Mouse (Mus musculus) splenic B cell, adult 2 months (primary cell): ENCODE data around the gene Stk32c.

ENCODE experiments used
- DNase-seq: peaks from one replicate; pipeline ENCODE4 v3.0.0-alpha.2; 2011; ENCODE audit warnings: low read depth, low spot score
- H3K27me3 ChIP-seq: 2 replicates; pipeline ENCODE4 v1.6.1; 2012; ENCODE audit warnings: mild to moderate bottlenecking, low read length, moderate library complexity, mixed read lengths; ENCODE audit not compliant: control insufficient read depth, poor library complexity, insufficient read depth, severe bottlenecking
- H3K36me3 ChIP-seq: 2 replicates; pipeline ENCODE4 v1.6.1; 2012; ENCODE audit warnings: mild to moderate bottlenecking, low read length, moderate library complexity, mixed read lengths; ENCODE audit not compliant: control insufficient read depth, poor library complexity, insufficient read depth, severe bottlenecking

Stk32c gene

DNA sequence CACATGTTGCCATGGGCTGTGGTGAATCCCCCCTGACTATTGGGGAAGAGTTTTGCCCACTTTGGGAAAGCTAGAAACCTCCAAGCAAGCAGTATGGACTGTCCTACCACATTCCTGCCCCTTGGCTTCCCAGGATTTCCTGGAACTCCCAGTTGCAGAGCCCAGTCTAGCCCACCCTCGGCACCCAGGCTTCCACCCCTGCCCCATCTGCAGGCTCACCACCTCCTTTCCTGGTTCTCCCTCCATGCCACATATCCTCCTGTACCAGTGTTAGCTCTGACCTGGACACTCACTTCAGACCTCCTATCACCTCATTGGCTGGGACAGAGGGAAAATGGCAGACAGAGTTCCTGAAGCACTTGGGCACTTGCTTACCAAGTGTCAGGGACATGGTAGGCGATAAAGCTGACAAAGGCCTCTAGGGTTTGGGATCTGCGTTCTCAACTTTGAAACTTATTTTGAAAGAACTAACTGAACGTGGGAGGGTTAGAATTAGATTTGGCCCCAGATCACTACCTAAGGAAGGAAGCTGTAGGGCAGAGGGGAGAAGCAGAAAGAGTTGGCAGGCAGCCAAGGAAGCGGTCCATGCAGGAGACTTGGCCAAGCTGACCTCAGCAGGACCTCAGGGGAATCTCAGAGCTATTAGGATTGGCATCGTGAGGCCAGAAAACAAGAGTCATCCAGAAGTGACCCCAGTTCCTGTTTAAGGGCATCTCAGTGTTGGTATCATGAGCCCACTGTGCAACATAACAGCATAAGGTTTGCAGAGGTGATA lies 5.7 kb upstream of the Stk32c start:
- DNase-seq: no peak
- no peaks in the 10 kb centered on the region for H3K36me3 ChIP-seq
- no peaks in the 10 kb centered on the region for H3K27me3 ChIP-seq

DNA sequence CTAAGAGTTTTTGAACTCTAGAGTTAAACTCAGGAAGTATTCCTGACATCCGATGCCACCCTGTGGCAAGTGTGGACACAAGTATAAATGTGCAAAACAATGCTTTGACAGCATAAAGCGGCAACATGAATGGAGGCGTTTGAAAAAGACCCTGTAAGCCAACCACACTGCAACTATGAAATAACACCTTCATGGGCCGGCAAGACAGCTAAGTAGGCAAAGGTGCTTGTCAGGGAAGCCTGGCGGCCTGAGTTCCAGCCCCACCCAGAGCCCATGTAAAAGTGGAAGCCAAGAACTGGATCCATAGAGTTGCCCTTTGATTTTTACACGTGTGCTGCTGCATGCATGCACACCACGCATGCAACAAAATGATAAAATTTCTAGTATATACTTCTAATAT lies 3.9 kb upstream of the Stk32c start:
- Histone ChIP-seq H3K27me3 (no peaks in the 10 kb centered on the region), H3K36me3 (no peaks in the 10 kb centered on the region)
- DNase-seq: no peak

DNA sequence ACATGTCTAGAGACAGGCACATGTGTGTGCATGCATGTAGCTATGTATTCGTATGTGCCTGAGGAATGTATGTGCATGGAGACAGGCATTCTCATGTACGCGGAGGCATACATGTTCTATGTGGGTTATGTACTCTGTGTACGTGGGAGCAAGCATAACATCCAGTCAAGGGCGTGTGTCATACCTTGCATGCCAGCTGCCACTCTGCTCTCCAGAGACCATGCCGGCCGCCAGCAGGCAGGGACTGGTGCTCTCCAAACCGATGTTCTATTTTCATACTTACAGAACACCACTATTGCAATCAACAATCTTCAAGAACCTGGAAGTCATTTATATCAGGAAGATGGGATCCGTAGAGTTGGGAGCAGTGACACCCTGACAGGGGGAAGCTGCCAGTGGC lies 3.4 kb upstream of the Stk32c start:
- Histone ChIP-seq H3K36me3 (no peaks in the 10 kb centered on the region), H3K27me3 (no peaks in the 10 kb centered on the region)
- no peak for DNase-seq

DNA sequence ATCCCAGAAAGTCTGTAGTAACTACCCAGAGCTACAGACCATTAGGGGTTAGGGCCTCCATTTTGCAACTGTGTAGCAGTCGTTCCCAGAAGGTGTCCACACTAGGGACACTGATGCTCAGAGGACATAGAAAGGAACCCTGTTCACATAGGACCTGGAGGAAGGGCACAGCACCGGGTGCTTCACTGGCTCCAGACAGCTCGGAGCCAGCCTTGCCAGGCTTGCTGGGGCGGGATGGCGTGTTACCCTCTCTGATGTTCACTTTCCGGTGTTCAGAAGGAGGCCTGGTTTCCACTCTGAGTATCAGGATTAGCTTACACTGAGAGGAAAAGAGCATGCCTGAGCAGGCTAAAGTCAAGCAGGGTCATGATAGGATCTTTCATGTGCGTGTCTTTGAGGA lies 2.8 kb upstream of the Stk32c start:
- H3K27me3 ChIP-seq: no peaks in the 10 kb centered on the region
- no peak for DNase-seq
- no peaks in the 10 kb centered on the region for H3K36me3 ChIP-seq

DNA sequence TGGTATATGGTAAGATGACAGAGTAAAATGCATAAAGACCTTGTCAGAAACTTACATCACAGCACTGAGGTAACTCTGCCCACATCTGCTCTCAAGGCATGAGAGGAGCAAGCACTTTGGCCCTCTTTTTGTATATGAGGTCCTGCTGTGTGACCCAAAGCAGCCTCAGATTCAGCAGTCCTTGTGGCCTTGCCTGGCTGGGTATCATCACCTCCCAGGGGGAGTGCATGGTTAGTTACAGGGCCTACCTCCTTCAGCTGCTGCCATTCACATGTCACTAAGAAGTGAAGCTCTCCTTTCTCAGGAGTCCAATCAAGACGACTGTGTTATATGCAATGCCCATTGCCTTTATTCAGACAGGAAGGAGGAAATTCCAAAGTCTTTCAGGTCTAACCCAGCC lies 2.4 kb upstream of the Stk32c start:
- H3K27me3 ChIP-seq: no peaks in the 10 kb centered on the region

DNA sequence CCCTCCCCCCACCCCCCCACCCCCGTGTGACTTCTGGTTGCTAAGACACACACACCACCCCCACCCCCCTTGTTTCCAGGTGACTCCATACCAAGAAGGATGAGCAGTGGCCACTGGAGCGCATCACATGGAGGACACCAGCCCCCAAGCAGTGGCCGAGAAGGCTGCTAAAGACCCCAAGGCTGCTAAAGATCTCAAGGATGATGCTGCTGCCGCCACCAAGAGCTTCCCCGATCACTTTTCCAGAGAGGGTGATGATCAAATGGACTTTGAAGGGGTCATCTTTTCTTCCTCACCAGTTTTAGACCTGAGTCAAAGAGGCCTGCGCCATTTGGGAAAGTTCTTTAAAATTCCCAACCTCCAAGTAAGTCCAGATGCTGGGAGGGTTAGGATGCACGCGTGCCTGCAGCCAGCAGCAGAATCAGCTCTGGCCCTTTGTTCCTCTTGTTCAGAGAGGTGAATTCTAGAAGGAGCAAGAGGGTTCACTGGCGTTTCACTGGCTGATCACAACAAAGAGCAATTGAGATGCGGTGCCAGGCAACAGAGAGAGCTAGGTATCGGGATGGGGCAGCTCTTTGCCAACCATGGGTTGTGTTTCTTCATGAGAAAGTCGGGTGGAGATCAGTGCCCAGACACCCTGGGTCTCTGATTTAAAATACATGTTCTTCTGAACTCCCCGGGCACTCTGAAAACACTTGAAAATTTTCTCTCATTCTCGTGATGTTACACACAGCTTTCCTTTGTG lies 1.7 kb upstream of the Stk32c start:
- Histone ChIP-seq H3K36me3 (no peaks in the 10 kb centered on the region), H3K27me3 (no peaks in the 10 kb centered on the region)
- no peak for DNase-seq

More for the DNA sequence above, 2.4 kb upstream of the Stk32c start:
- H3K36me3 ChIP-seq: no peaks in the 10 kb centered on the region
- no peak for DNase-seq

DNA sequence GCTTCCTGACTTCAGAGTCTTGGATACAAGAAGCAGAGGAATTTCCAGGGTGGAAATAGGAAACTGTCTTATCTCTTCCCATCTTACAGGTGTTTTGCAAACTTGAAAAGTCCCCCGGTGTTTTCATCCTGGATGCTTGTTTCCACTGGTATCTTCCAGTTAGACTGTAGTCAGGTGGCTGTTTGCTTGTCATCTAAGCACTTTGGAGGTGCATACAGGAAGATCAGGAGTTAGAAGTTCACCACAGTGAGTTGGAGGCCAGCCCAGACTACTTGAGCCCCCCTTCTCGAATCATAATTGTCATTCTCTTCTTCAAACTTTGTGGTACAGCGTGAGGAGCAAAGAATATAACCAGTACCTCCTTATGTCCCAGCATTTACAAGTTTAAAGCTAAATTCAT lies 1.1 kb upstream of the Stk32c start:
- Histone ChIP-seq H3K27me3 (no peaks in the 10 kb centered on the region), H3K36me3 (no peaks in the 10 kb centered on the region)
- no peak for DNase-seq

DNA sequence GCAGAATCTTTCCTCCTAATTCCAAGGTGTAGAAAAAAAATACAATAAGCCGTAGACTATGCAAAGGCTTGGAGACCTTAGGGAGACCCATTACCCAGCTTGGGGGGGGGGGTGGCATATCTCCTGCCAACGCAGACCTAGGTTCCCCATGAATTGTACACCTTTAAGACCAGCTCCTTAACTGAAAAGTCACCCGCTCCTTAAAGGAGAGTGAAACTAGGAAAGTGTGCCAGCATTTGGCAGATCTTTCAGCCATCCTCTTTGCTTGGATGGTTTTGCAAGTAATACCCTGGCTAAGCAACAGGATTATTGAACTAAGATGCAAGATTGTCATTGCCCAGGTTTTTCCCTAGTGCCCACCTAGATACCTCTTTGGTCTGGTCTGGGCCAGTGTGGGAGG lies 644 bp upstream of the Stk32c start:
- no peak for DNase-seq
- Histone ChIP-seq H3K27me3 (no peaks in the 10 kb centered on the region), H3K36me3 (no peaks in the 10 kb centered on the region)

DNA sequence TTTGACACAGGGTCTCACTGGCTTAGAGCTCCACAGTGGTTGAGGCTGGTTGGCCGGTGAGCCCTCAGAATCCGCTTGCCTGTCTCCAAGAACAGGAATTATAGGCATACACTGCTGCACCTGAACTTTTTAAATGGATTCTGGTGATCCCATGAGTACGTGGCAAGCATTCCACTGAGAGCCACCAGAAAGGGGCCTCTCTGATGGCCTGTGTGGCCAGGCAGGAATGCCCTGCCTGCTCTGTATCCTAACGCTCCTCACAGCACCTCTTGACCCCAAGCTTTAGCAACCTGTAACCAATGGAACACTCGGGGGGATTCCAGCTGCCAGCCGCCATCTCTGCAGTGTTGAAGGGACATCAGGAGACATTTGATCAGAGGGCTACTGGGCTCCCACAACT lies 1.3 kb downstream of the Stk32c start:
- Histone ChIP-seq H3K36me3 (no peaks in the 10 kb centered on the region), H3K27me3 (no peaks in the 10 kb centered on the region; the same call in 1 of the 2 replicates)
- no peak for DNase-seq

DNA sequence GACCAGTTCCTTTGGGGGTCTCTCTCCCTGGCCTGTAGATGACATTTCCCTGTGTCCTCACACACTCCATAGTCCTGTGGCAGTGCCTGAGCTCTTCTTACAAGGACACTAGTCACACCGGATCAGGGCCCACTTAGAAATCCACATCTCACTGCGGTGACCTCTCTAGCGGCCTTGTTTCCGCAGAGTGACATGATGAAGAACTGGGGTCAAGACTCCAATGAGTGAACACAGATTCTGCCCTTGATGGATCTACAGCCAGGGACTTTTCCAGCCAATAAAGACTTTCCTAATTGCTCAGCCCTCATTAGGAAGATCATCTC lies 4.4 kb downstream of the Stk32c start:
- H3K36me3 ChIP-seq: no peaks in the 10 kb centered on the region
- H3K27me3 ChIP-seq: no peaks in the 10 kb centered on the region; the same call in 1 of the 2 replicates
- no peak for DNase-seq

DNA sequence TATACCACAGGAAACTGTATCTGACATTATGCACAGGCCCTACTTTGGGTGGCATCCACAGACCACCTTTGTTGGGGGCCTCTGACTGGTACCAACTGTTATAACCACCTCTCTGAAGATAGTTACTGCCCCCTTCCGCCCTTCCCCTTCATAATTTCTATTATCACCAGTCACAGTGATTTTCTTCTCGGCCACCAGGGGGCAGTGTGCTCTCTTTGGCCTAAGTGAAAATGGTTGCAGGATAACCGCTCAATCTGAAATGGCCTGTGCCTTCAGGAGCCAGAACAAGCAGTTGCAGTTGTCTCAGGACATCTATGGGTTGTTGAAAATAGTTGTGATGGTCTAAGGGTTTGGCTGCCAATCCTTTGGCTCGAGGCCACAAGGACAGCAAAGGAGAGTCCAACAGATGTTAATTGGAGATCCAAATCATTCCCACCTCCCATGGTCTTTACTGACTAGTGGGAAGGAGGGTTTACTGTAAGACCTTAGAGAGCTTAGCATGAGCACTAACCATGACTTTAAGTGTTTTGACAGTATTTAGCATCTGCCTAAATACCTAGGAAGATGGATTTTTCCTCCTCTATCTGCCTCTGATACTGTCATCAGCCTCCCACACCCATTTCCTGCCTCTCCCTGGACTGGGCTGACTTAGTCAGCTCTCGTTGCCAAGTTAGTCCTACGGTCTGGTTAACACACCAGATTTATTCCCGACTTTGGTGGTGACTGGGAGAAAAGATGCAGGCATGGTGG lies 4.9 kb downstream of the Stk32c start:
- no peaks in the 10 kb centered on the region; the same call in 1 of the 2 replicates for H3K27me3 ChIP-seq
- H3K36me3 ChIP-seq: no peaks in the 10 kb centered on the region
- peak; percentile 85 for DNase-seq

DNA sequence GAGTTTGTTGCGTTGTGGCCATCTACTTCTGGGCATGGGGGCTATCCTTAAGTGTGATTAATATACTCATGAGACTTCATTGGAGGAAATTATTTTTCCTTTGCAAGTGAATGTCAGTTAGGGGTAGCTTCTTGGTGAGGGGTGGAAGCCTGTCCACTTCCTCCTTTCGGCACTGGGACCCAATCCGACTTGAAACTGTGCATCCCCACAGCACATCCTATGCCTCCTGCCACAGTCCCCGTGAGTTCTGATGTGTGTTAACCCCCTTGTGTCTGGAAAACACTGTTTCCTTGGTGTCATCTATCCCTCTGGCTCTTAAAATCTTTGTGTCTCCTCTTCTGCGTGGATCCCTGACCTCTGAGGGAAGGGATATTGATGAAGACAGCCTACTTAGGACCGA lies 11.9 kb downstream of the Stk32c start:
- no peak for DNase-seq
- H3K27me3 ChIP-seq: no peaks in the 10 kb centered on the region; the same call in 1 of the 2 replicates
- no peaks in the 10 kb centered on the region for H3K36me3 ChIP-seq

DNA sequence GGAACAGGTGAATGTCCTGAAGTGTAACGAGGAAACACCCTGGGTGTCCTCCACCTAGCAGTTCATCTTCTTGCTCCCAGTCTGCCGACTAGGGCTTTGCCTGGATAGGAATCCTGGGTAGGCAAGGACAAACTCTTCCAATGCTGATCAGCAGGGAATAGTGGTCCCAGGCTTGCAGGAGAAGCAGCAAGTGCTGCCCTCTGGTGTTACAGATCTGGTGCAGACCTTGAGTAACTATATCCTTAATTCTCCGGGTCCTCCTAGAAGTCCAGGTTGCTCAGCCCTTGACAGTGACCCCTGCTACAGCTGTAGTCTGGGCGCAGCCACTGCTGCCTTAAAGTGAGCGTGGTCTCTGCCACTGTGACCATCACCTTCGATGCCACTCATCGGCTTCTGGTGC lies 13.0 kb downstream of the Stk32c start:
- H3K36me3 ChIP-seq: no peaks in the 10 kb centered on the region
- DNase-seq: no peak
- H3K27me3 ChIP-seq: no peaks in the 10 kb centered on the region

DNA sequence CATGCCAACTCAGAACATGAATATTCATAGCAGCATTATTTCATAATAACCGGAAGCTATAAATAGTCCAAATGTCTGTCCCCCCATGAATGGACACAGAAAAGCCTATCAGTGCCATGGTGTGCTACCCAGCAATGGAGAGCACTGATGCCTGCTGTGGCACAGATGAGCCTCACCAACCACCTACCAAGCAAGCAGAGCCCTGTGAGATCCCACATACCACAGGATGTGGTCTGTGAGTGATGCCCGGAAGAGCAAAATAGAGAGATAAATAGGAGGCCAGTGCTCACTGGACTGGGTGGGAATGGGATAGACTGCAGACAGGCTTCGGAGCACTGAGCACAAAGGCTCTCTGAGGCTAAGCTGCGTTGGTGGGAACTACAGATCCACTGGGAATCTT lies 16.1 kb downstream of the Stk32c start:
- H3K36me3 ChIP-seq: no peaks in the 10 kb centered on the region
- no peak for DNase-seq

DNA sequence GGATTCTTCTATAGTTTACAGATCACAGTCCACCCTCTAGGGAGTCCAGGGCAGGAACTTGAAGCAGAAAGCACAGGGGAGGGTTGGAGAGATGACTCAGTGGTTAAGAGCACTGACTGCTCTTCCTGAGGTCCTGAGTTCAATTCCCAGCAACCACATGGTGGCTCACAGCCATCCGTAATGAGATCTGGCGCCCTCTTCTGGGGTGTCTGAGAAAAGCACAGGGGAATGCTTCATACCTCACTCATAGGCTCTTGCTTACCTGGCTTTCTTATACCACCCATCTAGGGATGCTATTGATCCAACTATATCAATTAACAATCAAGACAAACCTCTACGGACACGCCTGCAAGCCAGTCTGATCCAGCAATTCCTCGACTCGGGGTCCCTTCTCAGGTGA lies 21.5 kb downstream of the Stk32c start:
- no peaks in the 10 kb centered on the region for H3K27me3 ChIP-seq
- DNase-seq: no peak
- H3K36me3 ChIP-seq: no peaks in the 10 kb centered on the region

More for the DNA sequence above, 16.1 kb downstream of the Stk32c start:
- no peaks in the 10 kb centered on the region for H3K27me3 ChIP-seq
